Mouse (Mus musculus) heart, postnatal 0 days (tissue): Measurements from ENCODE around the gene Unk.

Experiments used
- CTCF ChIP-seq: IDR thresholded peaks from 2 replicates; pipeline ENCODE4 v1.5.1; 2016; ENCODE audit warnings: antibody characterized with exemption, control low read depth, low read depth
- EP300 ChIP-seq: IDR thresholded peaks from 2 replicates; pipeline ENCODE4 v1.6.1; 2016; ENCODE audit warnings: antibody characterized with exemption, low read depth

GRCm38 (mm10) chr11:116029086-116029865, 846 bp upstream of the Unk start:
- TF ChIP-seq CTCF (no peak), EP300 (no peak)
